Mouse (Mus musculus) adrenal gland, adult 18-20 months (tissue): ENCODE results near the gene Wdr76. TPM values are rescaled to one million over a fixed set of nuclear protein-coding genes. Genes with fewer than 3 reads are reported as not detected.

Experiments
- total RNA-seq, 2 experiments: library from RNA; stranded (reverse); gene quantifications; 1 replicate in 1 of 2; 2 replicates in 1 of 2; pipeline ENCODE4 v1.2.3; 2021

Wdr76 gene
- total RNA-seq, 2 experiments from 2014 or later = 2.3 to 2.8 TPM

Other genes starting within 250 kb of the Wdr76 start
- 10 to 100 TPM; 61.6 to 69.8 TPM for gene Trp53bp1, start 235.3 kb upstream of the Wdr76 start, total RNA-seq
- gene Map1a, start 217.1 kb upstream of the Wdr76 start, total RNA-seq = 1 to 10 TPM; 6.5 to 7.6 TPM
- gene Ppip5k1, start 151.3 kb upstream of the Wdr76 start, total RNA-seq = 10 to 100 TPM; 49.3 to 80.6 TPM
- 10 to 100 TPM in 1 of 2 experiments, 1 to 10 TPM in 1; 6.9 to 12.0 TPM for gene Ckmt1, start 149.0 kb upstream of the Wdr76 start, total RNA-seq
- gene Strc, start 119.6 kb upstream of the Wdr76 start, total RNA-seq = under 1 TPM; 0.03 to 0.22 TPM
- 100 to 1,000 TPM; 355 to 437 TPM for gene Pdia3, start 92.9 kb upstream of the Wdr76 start, total RNA-seq
- gene Catsper2, start 92.9 kb upstream of the Wdr76 start, total RNA-seq = 1 to 10 TPM; 2.2 to 2.6 TPM
- under 1 TPM; 0.17 to 0.35 TPM for gene Ell3, start 62.4 kb upstream of the Wdr76 start, total RNA-seq
- 100 to 1,000 TPM; 363 to 372 TPM for gene Serf2, start 57.5 kb upstream of the Wdr76 start, total RNA-seq
- 10 to 100 TPM; 20.9 to 43.7 TPM for gene Hypk, start 53.4 kb upstream of the Wdr76 start, total RNA-seq
- under 1 TPM in 1 of 2 experiments, not detected in 1; 0.19 TPM for gene Serinc4, start 49.9 kb upstream of the Wdr76 start, total RNA-seq
- gene Mfap1b, start 32.7 kb upstream of the Wdr76 start, total RNA-seq = 10 to 100 TPM; 39.8 to 45.1 TPM
- 10 to 100 TPM; 32.0 to 34.5 TPM for gene Mfap1a, start 58 bp upstream of the Wdr76 start, total RNA-seq